Mouse (Mus musculus): Measurements from ENCODE around the gene Zfp541. TPM values are rescaled to one million over a fixed set of nuclear protein-coding genes. Genes with fewer than 3 reads are reported as not detected.
A peak's percentile ranks its signal among the peaks of the same experiment; 100 is the strongest.

The Zfp541 gene
- polyA plus RNA-seq (2015; fragmentation: Nextera tagmentation; extraction: Ambion mirVana) = 0.15 and 0.17 TPM in 2 replicates

GRCm38 (mm10) chr7:16061219-16062098 lies at the start of gene Zfp541:
Zfp541 (plus strand) TSS chr7:16061814.
- Histone ChIP-seq H3K36me3 (no peaks in the 10 kb centered on the region), H3K9me3 (replicated peaks) (no peaks in the 10 kb centered on the region), H3K4me2 (peak within 1 kb of the TSS; percentile 50), H3K27me3 (replicated peaks) (peaks cover 14% of the 10 kb centered on the region), H3K4me3 (replicated peaks) (peak within 1 kb of the TSS; percentile 23), H3K4me1 (peaks cover 6% of the 10 kb centered on the region; the same call in 1 of the 2 replicates), H3K27ac (replicated peaks) (no peak within 1 kb of the TSS), H3K9ac (replicated peaks) (no peak within 1 kb of the TSS)
- WGBS = 49% methylated on average over 78 of the region's 80 CpGs
- ATAC-seq (ENCODE audit: low FRiP score) = peak; percentile 83

GRCm38 (mm10) chr7:16012576-16013263 lies 48.9 kb upstream of the Zfp541 start:
- no peak overlapping the region for H3K4me3 ChIP-seq (replicated peaks)
- 79% methylated on average over 11 of the region's 11 CpGs for WGBS
- H3K9me3 ChIP-seq (replicated peaks) = no peaks in the 10 kb centered on the region
- peaks cover 28% of the 10 kb centered on the region for H3K4me1 ChIP-seq
- no peak for ATAC-seq (ENCODE audit: low FRiP score)
- H3K27me3 ChIP-seq (replicated peaks) = no peaks in the 10 kb centered on the region
- H3K9ac ChIP-seq (replicated peaks) = no peak overlapping the region
- no peaks in the 10 kb centered on the region for H3K36me3 ChIP-seq
- H3K4me2 ChIP-seq = no peak overlapping the region
- no peak overlapping the region for H3K27ac ChIP-seq (replicated peaks)

- no peak overlapping the region for H3K4me3 ChIP-seq (replicated peaks)
- H3K4me1 ChIP-seq = peaks cover 25% of the 10 kb centered on the region
- H3K36me3 ChIP-seq = no peaks in the 10 kb centered on the region
- H3K27me3 ChIP-seq (replicated peaks) = no peaks in the 10 kb centered on the region
- no peak overlapping the region for H3K27ac ChIP-seq (replicated peaks)
- no peak overlapping the region for H3K4me2 ChIP-seq
- H3K9me3 ChIP-seq (replicated peaks) = no peaks in the 10 kb centered on the region
- no peak overlapping the region for H3K9ac ChIP-seq (replicated peaks)
- WGBS = 80% methylated on average over 5 of the region's 5 CpGs
- ATAC-seq (ENCODE audit: low FRiP score) = no peak
These were observed 47.8 kb upstream of the Zfp541 start for GRCm38 (mm10) chr7:16013722-16014275.

- H3K27me3 ChIP-seq (replicated peaks) = no peaks in the 10 kb centered on the region
- peaks cover 25% of the 10 kb centered on the region for H3K4me1 ChIP-seq
- no peaks in the 10 kb centered on the region for H3K9me3 ChIP-seq (replicated peaks)
- 87% methylated on average over 8 of the region's 8 CpGs for WGBS
- ATAC-seq (ENCODE audit: low FRiP score) = no peak
- no peak overlapping the region for H3K9ac ChIP-seq (replicated peaks)
- H3K36me3 ChIP-seq = no peaks in the 10 kb centered on the region
- H3K27ac ChIP-seq (replicated peaks) = no peak overlapping the region
- no peak overlapping the region for H3K4me2 ChIP-seq
- H3K4me3 ChIP-seq (replicated peaks) = no peak overlapping the region
These were observed 47.0 kb upstream of the Zfp541 start for GRCm38 (mm10) chr7:16014521-16015175.

- Histone ChIP-seq H3K27me3 (replicated peaks) (no peaks in the 10 kb centered on the region), H3K36me3 (no peaks in the 10 kb centered on the region), H3K4me1 (peaks cover 21% of the 10 kb centered on the region), H3K27ac (replicated peaks) (no peak overlapping the region), H3K9me3 (replicated peaks) (no peaks in the 10 kb centered on the region), H3K4me2 (no peak overlapping the region), H3K4me3 (replicated peaks) (no peak overlapping the region), H3K9ac (replicated peaks) (no peak overlapping the region)
- ATAC-seq (ENCODE audit: low FRiP score) = no peak
- 91% methylated on average over 5 of the region's 5 CpGs for WGBS
These were observed 46.2 kb upstream of the Zfp541 start for GRCm38 (mm10) chr7:16015384-16015783.

GRCm38 (mm10) chr7:16018016-16018810 lies 43.4 kb upstream of the Zfp541 start:
- 91% methylated on average over 9 of the region's 9 CpGs for WGBS
- H3K4me2 ChIP-seq = no peak overlapping the region
- no peak for ATAC-seq (ENCODE audit: low FRiP score)
- H3K4me1 ChIP-seq = 0 out of 2 replicates have a peak, but pooled peaks cover 4% of the 10 kb centered on the region
- no peaks in the 10 kb centered on the region for H3K27me3 ChIP-seq (replicated peaks)
- peak overlapping the region; percentile 37; the same call in 1 of the 2 replicates for H3K27ac ChIP-seq (replicated peaks)
- H3K36me3 ChIP-seq = no peaks in the 10 kb centered on the region
- H3K9ac ChIP-seq (replicated peaks) = no peak overlapping the region
- no peaks in the 10 kb centered on the region for H3K9me3 ChIP-seq (replicated peaks)
- no peak overlapping the region for H3K4me3 ChIP-seq (replicated peaks)

- Histone ChIP-seq H3K4me3 (replicated peaks) (no peak overlapping the region), H3K4me1 (0 out of 2 replicates have a peak, but pooled peaks cover 4% of the 10 kb centered on the region), H3K9ac (replicated peaks) (no peak overlapping the region), H3K27ac (replicated peaks) (no peak overlapping the region), H3K9me3 (replicated peaks) (no peaks in the 10 kb centered on the region), H3K4me2 (no peak overlapping the region), H3K36me3 (no peaks in the 10 kb centered on the region), H3K27me3 (replicated peaks) (no peaks in the 10 kb centered on the region)
- no peak for ATAC-seq (ENCODE audit: low FRiP score)
- WGBS = 89% methylated on average over 5 of the region's 5 CpGs
These were observed 42.1 kb upstream of the Zfp541 start for GRCm38 (mm10) chr7:16019256-16020094.

- no peak overlapping the region for H3K4me3 ChIP-seq (replicated peaks)
- no peak overlapping the region for H3K27ac ChIP-seq (replicated peaks)
- H3K9ac ChIP-seq (replicated peaks) = no peak overlapping the region
- H3K4me2 ChIP-seq = no peak overlapping the region
- 92% methylated on average over 8 of the region's 8 CpGs for WGBS
- H3K36me3 ChIP-seq = no peaks in the 10 kb centered on the region
- no peaks in the 10 kb centered on the region for H3K9me3 ChIP-seq (replicated peaks)
- H3K27me3 ChIP-seq (replicated peaks) = no peaks in the 10 kb centered on the region
- no peak for ATAC-seq (ENCODE audit: low FRiP score)
- peaks cover 19% of the 10 kb centered on the region for H3K4me1 ChIP-seq
These were observed 36.9 kb upstream of the Zfp541 start for GRCm38 (mm10) chr7:16024603-16025222.

GRCm38 (mm10) chr7:16028102-16028927 lies 33.3 kb upstream of the Zfp541 start:
- no peaks in the 10 kb centered on the region for H3K27me3 ChIP-seq (replicated peaks)
- no peak overlapping the region for H3K4me3 ChIP-seq (replicated peaks)
- 84% methylated on average over 6 of the region's 6 CpGs for WGBS
- peak overlapping the region; percentile 42 for H3K27ac ChIP-seq (replicated peaks)
- no peak for ATAC-seq (ENCODE audit: low FRiP score)
- no peaks in the 10 kb centered on the region for H3K9me3 ChIP-seq (replicated peaks)
- no peaks in the 10 kb centered on the region for H3K36me3 ChIP-seq
- no peak overlapping the region for H3K9ac ChIP-seq (replicated peaks)
- no peak overlapping the region for H3K4me2 ChIP-seq
- peaks cover 15% of the 10 kb centered on the region for H3K4me1 ChIP-seq
